Mouse (Mus musculus): ENCODE data around the gene Plau.

GRCm38 (mm10) chr14:20827491-20827890 is 9.0 kb upstream of the Plau start:
- no peak for TF ChIP-seq CTCF (IDR thresholded peaks at IDR 0.05; ENCODE audit: borderline replicate concordance, insufficient read depth, low read depth, low read length)
- TF ChIP-seq POLR2A (IDR thresholded peaks at IDR 0.05; ENCODE audit: borderline replicate concordance, insufficient read depth, low read length) = no peak
